Mouse (Mus musculus) E14TG2a.4 (cell line): ENCODE data around the gene Aifm2.

Source experiments
- CTCF ChIP-seq: conservative IDR thresholded peaks from 2 replicates; pipeline ENCODE4 v1.5.1; 2014; ENCODE audit warnings: low read length
- NANOG ChIP-seq: IDR thresholded peaks from 2 replicates; pipeline ENCODE4 v1.6.1; 2014; ENCODE audit warnings: borderline replicate concordance, low read length, mixed read lengths
- POU5F1 ChIP-seq: IDR thresholded peaks from 2 replicates; pipeline ENCODE4 v1.6.1; 2014; ENCODE audit warnings: low read length, borderline replicate concordance

DNA sequence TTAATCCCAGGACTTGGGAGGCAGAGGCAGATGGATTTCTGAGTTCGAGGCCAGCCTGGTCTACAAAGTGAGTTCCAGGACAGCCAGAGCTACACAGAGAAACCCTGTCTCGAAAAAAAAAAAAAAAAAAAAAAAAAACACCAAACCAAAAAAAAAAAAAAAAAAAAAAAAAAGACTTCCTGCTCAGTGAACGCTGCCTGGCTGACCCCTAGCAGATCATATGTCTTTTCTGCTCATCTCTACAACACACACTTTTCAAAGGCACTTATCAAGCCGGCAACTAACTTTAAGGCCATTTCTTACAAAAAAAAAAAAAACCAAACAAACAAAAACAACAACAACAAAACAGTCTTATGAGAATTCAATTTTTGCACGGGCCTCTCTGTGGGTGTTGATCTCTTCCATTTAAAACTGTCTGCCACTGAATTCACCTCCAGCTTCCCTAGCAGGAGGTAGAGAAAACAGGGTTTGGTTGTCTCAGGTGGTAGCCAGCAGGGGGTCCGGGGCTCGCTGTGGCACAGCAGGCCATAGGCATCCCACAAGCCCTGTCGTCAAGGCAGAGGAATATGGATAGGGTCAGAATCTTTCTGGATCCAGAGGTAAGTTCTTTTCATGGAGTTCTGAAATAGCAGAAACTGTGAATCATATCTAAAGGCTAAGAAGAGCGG, 66.5 kb downstream of the Aifm2 start:
- TF ChIP-seq CTCF, result no peak
- peak; percentile 56; the same call in 1 of the 2 replicates for TF ChIP-seq NANOG
- TF ChIP-seq POU5F1, result no peak
